Mouse (Mus musculus) urinary bladder, postnatal 25 days (tissue): ENCODE data around the gene Ssx2ip.
"Not testable (repeated sequence)": the region's sequence is repeated elsewhere in the genome, so short reads cannot be mapped to it uniquely, and the experiment has no call there.

ENCODE experiments used
- DNase-seq: peaks from one replicate; pipeline ENCODE4 v3.0.0; 2022; ENCODE audit warnings: low spot score

Ssx2ip gene

DNA sequence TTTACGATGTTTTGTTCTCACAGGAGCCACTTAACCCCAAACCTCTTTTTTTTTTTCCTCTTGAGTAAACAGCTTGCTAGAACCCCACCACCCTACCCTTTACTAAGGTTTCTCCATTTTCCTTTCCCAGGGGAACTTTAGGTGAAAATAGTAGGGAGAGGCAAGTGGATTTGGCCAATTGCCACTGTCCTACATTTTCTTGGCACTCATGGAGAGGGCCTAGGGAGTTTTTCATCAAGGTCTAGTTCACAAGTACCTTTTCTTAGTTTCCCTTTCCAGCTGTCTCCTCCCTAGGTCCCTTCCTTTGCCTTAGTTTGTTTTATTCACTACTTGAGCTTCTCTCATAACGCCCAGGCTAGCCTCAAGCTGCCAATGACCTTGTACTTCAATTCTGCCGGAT, 672 bp upstream of the Ssx2ip start:
- no peak for DNase-seq

DNA sequence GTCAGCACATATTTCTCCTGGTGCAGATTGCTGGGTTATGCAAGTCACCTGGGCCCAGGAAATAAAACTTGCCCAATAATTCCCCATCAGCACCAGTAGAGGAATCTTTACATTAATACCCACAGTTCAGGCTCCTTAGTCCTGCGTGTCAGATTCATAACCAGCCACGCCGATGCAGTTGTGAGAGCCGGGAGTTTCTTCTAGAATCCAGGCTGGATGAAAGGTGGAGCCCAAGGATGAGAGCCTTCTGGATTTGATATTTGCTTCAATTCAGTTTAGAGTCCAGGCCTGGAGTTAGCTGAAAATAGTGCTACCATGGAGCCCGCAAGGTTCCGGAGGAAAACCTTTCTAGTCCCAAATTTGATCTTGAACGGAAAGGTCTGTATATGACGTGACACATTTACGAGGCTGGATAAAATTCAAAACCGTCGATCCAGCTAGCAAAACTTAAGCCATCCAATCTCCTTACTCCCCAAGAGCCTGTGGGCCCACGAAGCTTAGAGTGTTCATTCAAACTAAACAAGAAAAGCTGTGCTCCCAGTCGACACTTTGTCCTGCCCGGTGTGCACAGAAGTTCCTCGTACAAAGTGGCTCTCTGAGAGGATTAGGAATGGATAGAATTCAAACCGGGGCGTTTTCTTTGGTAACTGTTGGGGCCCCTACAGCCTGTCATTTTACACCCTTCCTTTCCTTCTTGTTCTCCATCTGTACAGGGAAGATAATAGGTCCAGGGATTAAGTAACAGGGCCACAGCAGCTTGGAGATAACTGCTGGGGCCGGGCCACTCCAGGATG, 968 bp downstream of the Ssx2ip start:
- DNase-seq, result no peak

DNA sequence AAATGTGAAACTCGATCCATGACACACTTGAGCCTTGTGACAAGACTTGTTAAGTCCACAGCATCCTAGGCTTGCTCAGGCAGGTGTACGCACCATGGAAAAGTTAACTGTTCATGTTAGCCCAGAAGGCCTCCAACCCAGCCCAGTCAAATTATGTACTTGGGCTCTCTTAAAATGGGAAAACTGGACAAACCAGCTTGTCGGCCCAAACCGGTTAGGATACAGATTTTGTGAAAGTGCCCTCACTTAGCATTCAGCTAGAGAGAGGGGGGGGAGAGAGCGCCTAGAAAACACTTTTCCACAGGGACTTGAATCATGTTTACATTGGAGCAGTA, 1.5 kb downstream of the Ssx2ip start:
- DNase-seq, result peak; percentile 64

DNA sequence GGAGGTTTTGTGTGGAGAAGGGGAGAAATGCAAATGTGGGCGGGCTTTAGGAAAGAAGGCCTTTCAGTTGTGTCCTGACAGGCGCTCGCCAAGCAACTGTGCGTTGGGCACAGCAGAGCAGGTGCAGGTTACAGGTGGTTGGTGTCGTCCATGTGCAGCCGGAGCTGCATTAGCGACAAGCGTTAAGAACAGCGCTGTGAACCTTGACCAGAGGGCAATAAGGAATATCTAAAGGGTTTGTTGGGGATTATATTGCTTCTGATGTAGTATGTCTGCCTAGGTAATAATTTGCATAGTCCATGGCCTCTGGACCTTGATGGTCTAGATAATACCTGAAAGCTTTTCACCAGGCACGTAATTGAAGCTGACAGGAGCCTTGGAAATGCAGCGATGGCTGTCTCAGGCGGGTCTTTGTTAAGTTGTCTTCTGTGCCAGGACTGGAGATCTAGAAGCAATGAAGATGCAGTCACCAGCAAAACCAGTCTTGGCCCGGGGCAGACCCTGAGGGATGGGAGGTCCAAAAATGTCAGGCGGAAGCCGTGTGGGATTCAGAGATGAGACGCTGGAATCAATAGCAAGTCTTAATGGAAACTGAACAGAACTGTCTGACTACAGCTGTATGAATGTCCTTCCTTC, 2.8 kb downstream of the Ssx2ip start:
- DNase-seq, result no peak

DNA sequence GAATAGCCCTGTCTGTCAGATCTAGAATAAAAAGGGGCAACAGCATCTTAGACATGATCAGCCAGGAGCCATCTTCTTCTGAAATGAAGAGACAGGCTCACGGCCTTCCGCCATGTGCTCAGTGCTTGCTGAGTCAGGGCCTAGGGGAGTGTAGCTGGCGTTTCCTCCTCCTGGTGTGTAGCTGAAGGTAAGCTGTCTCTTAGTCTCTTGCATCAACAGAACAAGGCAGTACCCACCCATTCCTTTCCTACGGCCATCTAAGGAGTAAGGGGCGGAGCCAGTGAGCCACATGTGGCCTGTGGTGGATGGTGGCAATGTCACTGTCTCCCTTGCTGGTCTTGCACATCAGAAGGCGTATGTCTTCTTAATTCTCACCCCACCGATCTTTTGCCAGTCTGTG, 5.7 kb downstream of the Ssx2ip start:
- no peak for DNase-seq

DNA sequence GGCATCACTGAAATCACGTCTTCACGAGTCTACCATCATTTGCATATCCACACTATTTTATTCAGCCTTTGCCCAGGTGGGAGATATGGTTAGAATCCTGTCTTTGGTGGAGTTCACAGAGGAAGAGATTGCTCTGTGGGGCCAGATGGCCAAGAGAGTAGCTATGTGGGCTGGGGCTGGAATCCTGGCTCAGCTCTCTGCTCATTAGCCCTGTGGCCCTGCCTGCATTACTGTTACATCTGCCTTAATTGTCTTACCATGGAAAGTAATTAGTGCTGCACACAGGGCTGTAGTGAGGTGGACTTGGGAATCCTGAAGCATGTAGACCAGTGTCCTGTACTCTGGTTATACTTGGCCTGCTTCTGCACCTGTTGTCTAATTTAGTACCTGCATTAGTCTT, 7.6 kb downstream of the Ssx2ip start:
- DNase-seq, result no peak

DNA sequence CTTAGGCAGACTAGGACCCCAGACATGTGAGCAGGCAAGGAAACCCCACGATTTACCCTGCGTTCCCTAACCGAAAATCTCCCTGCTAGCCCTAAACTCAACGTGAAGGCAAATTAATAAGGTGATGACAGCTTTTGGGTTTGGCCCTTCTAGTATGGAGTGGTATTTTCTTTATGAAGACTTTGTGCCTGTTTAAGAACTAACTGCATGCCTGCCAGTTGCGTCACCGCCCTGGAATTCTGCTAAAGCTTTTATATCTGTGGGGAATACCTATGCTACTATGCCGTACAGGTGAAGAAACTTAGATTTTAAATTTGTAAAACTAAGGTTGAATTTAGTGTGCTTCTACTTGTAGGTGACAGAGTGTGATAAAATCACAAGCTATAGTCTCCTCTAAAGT, 8.0 kb downstream of the Ssx2ip start:
- no peak for DNase-seq

DNA sequence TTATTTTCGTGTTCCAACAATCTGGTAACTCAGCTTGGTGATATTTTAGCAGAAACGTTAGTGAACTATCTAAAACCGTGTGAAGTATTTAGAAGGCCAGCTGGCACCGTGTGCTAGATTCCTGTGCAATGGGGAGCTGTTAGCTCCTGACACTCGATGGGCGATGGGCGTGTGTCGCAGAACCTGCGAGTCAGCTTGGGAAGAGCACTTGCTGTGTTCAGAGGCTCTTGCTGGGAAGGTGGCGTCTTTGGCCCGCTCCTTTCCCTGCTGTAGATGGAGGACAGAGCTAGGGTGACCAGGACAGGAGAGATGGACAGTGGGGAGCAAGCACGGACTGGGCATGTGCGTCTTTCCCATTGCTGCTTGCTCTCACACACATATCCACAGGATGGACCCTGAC, 8.6 kb downstream of the Ssx2ip start:
- DNase-seq, result no peak

DNA sequence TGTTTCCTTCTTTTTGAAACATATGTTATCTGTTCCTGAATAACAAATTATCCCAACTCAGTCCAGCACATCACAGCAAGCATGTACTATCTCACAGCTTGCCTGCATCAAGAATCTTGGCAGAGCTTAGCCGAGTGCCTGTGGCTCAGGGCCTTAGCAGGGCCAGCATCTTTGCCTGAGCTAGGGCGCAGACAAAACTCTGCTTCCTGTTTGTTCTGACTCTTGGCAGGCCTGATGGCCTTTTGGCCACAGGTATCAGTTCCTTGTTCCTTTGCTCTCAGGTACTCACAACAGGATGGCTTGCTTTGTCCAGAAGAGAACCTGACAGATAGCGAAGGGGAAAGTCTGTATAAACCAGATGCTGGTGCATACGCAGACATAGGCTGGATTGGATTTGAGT, 9.6 kb downstream of the Ssx2ip start:
- DNase-seq, result no peak

DNA sequence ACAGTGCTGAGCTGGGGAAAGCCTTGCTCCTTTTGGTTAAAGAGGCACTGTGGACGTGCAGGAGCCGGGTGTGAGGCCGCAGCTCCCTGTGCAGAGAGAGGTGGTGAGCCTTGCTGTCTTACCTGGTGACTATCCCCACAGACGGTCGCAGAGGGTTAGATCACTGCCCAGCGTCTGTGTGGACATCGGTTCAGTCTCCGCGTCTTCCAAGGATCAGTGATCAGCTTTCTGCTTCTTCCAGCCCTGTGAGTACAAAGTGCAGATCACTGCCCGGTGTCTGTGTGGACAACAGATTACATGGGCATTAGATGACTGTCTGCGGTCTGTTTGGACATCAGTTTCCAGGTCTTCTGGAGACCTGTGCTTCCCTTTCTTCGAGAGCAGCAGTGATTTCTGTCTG, 10.1 kb downstream of the Ssx2ip start:
- no peak for DNase-seq

DNA sequence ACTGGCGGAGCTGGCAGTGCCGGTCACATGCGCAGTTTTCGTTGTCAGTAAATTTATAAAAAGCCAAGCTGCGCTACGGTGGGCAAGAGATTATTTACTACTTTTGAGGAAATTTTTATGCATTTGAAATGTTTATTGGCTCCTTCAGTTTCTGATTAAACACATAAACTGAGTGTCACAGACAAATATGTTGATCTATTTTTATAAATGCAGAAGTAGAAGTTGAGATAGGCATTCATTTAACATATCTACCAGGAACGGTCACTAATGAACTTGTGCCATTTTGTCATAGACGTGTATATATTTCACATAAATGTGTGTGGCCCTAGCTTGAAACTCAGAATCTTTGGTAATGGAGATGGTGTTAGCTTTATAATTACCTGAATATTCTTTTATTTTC, 13.4 kb downstream of the Ssx2ip start:
- DNase-seq, result no peak

DNA sequence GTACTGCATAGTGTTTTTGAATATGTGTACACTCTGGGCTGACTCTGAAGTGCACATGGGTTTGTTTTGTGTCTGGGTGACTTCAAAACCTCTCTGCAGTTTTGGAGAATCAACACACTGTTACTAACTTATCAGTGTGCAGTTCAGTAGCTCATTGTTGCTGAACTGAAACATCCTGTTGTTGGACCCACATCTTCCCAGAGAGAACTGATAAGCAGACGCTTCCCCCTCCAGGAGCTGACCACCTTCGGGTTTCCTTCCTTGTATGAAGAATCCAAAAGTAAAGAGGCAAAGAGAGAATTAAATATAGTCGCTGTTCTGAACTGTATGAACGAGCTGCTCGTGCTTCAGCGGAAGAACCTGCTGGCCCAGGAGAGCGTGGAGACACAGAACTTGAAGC, 14.5 kb downstream of the Ssx2ip start:
- DNase-seq, result no peak

DNA sequence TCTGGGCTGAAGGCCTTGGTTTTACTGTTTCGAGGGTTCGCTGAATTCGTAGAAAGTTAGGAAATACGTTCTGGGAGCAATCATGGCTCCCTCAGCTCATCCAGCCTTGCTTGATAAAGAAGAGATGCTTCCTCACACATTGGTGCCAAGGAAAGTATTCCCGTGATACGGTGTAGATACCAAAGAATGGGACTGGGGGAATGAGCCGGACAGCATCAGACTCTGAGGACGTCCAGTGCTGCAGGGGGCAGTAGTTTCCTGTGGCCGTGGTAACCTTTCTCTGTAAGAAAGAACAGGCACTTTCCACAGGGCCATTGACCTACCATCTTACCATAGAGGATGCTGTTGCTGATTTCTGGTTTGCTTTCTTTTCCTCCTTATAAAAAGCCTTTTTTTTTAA, 15.1 kb downstream of the Ssx2ip start:
- DNase-seq, result no peak

DNA sequence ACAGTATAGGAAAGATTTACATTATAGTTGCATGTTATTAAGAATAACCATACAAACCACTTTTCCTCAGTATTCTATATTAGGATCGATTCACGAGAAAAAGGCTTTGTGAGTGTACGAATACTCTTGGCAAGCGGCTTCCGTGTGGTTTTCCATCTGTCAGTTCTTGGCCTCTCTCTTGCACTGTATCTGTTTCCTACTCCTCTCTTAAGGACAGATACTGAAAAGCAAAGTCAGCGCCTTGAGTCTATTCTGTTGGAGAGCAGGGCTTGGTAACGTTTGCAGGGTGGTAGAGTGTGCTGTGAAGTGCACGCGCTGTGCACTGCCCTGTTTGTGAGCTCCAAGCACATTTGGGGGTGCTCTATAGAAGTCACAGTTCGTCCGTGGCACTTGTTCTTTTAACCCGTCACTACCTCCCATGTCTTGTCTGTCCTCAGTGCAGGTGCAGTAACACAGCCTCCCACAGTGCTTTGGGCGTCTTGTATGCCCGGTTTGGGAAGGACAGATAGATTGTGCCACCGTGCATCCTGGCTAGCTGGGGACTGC, 15.6 kb downstream of the Ssx2ip start:
- no peak for DNase-seq

DNA sequence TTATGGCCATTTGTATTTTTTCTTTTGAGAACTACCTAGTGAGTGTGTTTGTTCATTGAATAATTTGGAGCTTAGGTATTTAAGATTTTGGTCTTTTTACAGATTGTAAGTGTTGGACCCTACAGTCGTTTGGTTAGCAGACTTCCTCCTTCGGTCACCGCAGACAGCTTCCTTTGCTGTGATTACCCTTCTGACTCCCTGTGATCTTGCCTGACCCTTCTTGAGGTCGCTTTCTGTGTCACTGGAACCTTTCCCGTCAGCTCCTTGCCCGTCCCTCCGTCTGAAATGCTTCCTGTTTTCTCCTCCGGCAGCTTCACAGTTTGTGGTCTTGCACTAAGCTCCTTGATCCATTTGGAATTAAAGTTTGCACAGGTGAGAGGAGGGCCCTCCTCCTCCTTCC, 17.3 kb downstream of the Ssx2ip start:
- DNase-seq, result no peak

DNA sequence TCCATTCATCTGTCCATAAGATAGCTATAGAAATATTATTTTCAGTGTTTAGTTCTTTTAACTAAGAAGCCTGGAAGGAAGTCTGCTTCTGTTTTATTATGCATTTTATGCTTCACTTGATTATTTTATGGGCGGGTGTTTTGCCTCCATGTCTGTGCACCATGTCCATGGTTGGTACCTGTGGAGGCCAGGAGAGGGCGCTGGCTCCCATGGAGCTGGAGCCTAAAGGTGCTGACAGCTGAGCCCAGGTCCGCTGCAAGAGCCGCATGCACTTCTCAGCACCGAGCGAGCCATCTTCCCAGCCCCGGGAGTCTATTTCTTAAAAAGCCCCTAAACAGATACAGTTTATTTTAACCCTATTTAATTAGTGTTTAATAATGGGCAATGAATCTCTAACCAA, 19.3 kb downstream of the Ssx2ip start:
- DNase-seq, result no peak

DNA sequence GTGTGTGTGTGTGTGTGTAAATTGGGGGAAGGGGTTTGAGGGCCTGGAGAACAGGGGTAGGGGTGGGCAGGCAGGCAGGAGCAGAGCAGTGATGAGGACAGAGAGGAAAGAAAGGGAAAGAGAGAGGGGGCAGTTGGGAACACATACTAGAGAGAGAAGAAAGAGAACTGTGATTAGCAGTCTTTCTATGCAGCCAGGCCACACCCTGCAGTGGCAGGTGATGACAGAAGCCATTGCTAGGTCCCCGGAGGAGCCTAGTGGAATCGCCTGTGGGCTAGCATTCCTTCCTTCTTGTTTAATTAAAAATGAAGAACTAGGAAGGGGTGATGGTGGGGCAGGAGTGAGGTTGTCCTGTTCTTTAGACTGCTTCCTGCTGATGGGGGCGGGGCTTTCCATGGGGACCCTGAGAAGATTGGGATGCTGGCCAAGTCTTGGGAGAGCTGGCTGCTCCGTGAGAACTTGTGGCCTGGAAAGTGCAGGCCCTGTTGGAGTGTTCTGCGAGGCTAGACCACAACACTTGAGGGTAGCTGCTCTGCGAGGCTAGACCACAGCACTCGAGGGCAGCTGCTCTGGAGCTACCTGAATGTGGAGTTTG, 20.0 kb downstream of the Ssx2ip start:
- no peak for DNase-seq

DNA sequence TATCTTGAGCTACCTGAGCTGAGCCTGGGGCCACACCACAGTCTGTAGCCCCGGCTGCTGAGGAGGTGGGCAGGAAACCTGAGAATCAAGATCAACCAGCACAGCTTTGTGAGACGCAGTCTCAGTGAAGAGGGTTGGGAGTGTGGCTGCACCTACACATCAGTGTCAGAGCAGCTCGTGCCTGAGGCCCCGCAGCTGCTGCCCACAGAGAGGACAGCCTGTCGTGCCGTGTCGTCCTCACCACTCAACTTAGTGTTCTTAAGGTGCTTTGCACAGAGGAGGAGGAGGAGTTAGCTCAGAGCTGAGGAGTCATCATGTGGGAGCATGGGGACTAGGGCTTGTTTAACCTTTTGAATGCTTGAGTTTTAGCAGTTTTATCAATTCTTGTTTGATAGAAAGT, 21.5 kb downstream of the Ssx2ip start:
- DNase-seq, result no peak

DNA sequence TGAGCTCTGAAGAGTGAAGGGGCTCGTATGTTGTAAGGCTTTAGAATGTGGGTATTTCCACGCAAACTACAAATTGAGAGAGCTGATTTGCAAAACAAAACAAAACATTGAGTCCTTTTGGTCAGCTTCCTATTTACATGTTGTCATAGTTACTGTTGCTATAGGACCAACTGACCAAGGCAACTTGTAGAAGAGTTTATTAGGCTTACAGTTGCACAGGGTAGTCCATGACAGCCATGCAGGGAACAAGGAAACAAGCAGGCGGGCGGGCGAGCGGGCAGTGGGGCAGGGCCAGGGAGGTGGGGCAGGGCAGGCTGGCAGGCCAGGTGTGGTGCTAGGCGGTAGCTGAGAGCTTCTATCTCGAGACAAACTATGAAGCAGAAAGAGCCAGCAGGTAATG, 22.0 kb downstream of the Ssx2ip start:
- no peak for DNase-seq

DNA sequence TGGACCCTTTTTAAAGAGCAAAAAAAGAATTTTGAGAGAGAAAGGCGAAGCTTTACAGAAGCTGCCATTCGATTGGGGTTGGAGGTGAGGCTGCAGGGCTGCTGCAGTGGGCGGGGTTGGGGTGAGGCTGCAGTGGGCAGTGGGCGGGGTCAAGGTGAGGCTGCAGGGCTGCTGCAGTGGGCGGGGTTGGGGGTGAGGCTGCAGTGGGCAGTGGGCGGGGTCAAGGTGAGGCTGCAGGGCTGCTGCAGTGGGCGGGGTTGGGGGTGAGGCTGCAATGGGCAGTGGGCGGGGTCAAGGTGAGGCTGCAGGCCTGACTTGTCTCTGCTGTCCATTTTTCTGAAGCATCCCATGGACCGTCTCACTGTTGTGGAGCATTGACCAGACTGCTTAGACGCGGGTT, 28.6 kb downstream of the Ssx2ip start:
- DNase-seq, result not testable (repeated sequence)

DNA sequence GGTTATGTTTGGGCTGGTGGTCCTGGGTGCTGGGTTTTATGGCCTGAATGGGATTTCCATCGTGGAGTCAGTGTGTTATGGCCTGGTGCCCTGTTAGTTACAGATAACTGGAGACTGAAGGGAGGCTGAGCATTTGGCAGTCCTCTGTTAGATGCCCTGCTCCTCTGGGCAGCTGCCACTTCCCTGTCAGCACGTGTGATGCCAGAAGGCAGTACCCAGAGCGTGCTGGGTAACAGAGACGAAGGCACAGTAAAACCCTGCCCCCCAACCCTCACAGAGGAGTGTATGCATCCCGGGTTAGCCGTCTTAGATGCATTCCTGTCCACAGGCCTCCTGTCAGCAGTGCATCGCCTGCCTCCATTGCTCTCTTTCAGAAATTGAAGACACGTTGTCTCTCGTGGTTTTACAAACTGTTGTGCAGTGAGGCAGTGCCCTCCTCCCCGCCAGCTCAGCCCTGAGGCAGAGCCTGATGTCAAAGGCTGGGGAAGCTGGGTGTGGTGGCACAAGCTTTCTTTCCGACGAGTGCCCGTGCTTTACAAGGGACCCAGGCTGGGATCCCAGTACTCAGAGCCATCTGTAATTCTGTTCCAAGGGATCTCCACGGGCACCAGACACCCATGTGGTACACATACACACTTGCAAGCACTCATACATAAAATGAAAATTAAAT, 29.4 kb downstream of the Ssx2ip start:
- DNase-seq, result no peak

DNA sequence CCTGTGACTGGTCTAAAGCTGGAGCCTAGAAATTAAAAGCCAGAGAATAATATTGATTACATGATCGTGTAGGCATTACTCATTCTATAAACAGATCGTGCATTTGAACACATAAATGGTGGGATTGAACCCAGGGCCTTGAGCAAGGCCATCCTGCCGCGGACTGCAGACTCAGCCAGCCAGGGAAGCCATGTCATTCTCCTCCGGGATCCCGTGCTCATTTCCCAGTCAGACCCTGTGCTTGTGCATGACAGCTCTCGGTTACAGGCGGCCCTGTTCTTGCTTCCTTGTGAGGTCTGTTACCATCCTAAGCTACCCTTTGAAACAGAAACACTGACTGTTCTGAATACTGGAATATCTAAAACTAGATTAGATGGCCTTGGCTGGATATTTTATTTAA, 30.2 kb downstream of the Ssx2ip start:
- no peak for DNase-seq

DNA sequence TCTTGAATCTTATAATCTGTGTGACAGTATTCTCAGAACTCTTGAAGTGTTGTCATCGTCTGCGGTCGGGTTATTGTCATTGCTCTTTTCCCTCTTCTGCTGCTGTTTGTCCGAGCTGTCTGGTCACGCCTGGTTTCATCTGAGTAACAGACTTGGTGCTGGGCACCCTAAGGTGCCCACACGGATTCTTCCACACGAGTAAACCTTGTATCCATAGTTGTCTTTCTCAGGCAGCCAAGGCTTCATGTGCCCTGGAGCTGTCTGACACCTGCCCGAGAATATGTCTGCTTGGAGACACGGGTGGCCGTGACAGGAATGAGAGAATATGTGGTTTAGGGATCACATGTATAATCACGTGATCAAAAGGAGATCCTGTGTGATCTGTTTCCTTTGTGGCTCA, 31.1 kb downstream of the Ssx2ip start:
- no peak for DNase-seq
